Mouse (Mus musculus): ENCODE measurements around the gene Ddx23. TPM values are rescaled to one million over a fixed set of nuclear protein-coding genes. Genes with fewer than 3 reads are reported as not detected.

Ddx23 gene
- polyA plus RNA-seq, 1 experiment, result 140 TPM

GRCm38 (mm10) chr15:98622721-98623120 lies 40.0 kb downstream of the Ddx23 start:
- Histone ChIP-seq H3K36me3 (ENCODE audit: control insufficient read depth, insufficient read depth) (no peaks in the 10 kb centered on the region), H3ac (ENCODE audit: control insufficient read depth, insufficient read length, low read depth) (no peak overlapping the region), H3K79me2 (ENCODE audit: control insufficient read depth, insufficient read depth) (no peaks in the 10 kb centered on the region), H3K79me3 (ENCODE audit: low read depth) (no peaks in the 10 kb centered on the region), H3K27me3 (ENCODE audit: control insufficient read depth, insufficient read depth, insufficient read length) (no peaks in the 10 kb centered on the region), H3K4me3 (ENCODE audit: insufficient read depth, poor library complexity, severe bottlenecking) (no peak overlapping the region)
- TF ChIP-seq CEBPB (IDR thresholded peaks at IDR 0.05; ENCODE audit: low read depth), result no peak
- TF ChIP-seq USF1 (IDR thresholded peaks at IDR 0.05; ENCODE audit: low read depth), result no peak
- no peak for TF ChIP-seq CTCF (IDR thresholded peaks at IDR 0.05; ENCODE audit: control insufficient read depth, insufficient read depth, insufficient read length)
- TF ChIP-seq MYOD1 (IDR thresholded peaks at IDR 0.05; ENCODE audit: control insufficient read depth, insufficient read length, low read depth), result no peak
- TF ChIP-seq FOSL1 (IDR thresholded peaks at IDR 0.05; ENCODE audit: insufficient read depth, low read length, poor library complexity, severe bottlenecking), result no peak
- TF ChIP-seq MAX (IDR thresholded peaks at IDR 0.05), result no peak
- TF ChIP-seq MYOG (IDR thresholded peaks at IDR 0.05; ENCODE audit: control insufficient read depth, extremely low read depth, insufficient read length), result no peak

- TF ChIP-seq CTCF (IDR thresholded peaks at IDR 0.05; ENCODE audit: control insufficient read depth, insufficient read depth, insufficient read length) (no peak), USF1 (IDR thresholded peaks at IDR 0.05; ENCODE audit: low read depth) (no peak), MYOG (IDR thresholded peaks at IDR 0.05; ENCODE audit: control insufficient read depth, extremely low read depth, insufficient read length) (no peak), CEBPB (IDR thresholded peaks at IDR 0.05; ENCODE audit: low read depth) (no peak), MYOD1 (IDR thresholded peaks at IDR 0.05; ENCODE audit: control insufficient read depth, insufficient read length, low read depth) (no peak), MAX (IDR thresholded peaks at IDR 0.05) (no peak), FOSL1 (IDR thresholded peaks at IDR 0.05; ENCODE audit: insufficient read depth, low read length, poor library complexity, severe bottlenecking) (no peak)
- Histone ChIP-seq H3ac (ENCODE audit: control insufficient read depth, insufficient read length, low read depth) (no peak overlapping the region), H3K27me3 (ENCODE audit: control insufficient read depth, insufficient read depth, insufficient read length) (no peaks in the 10 kb centered on the region), H3K4me3 (ENCODE audit: insufficient read depth, poor library complexity, severe bottlenecking) (no peak overlapping the region), H3K36me3 (ENCODE audit: control insufficient read depth, insufficient read depth) (no peaks in the 10 kb centered on the region), H3K79me2 (ENCODE audit: control insufficient read depth, insufficient read depth) (no peaks in the 10 kb centered on the region), H3K79me3 (ENCODE audit: low read depth) (no peaks in the 10 kb centered on the region)
These were observed 40.5 kb downstream of the Ddx23 start for GRCm38 (mm10) chr15:98622199-98622598.

DNA sequence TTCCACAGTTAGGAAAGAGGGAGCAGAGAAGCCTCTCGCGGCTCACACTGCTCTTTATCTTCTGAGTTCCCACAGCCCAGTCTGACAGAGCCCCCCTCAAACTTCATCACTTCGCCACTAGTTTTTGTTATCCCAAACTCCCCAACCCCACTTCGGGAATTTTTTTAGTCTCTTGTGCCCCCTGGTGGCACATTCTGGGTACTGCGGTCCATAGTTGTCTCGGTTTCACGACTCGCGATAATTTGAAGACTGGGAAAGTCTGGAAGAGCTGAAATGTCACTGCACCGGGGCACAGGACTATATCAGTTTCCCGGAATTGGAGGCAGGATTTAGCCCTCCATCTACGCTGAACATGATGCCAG lies 45.5 kb downstream of the Ddx23 start:
- Histone ChIP-seq H3K4me3 (ENCODE audit: insufficient read depth, poor library complexity, severe bottlenecking) (no peak overlapping the region), H3K79me3 (ENCODE audit: low read depth) (no peaks in the 10 kb centered on the region), H3ac (ENCODE audit: control insufficient read depth, insufficient read length, low read depth) (peak overlapping the region; percentile 22), H3K36me3 (ENCODE audit: control insufficient read depth, insufficient read depth) (no peaks in the 10 kb centered on the region), H3K79me2 (ENCODE audit: control insufficient read depth, insufficient read depth) (no peaks in the 10 kb centered on the region), H3K27me3 (ENCODE audit: control insufficient read depth, insufficient read depth, insufficient read length) (no peaks in the 10 kb centered on the region)
- TF ChIP-seq CTCF (IDR thresholded peaks at IDR 0.05; ENCODE audit: control insufficient read depth, insufficient read depth, insufficient read length) (peak; percentile 12), USF1 (IDR thresholded peaks at IDR 0.05; ENCODE audit: low read depth) (no peak)

DNA sequence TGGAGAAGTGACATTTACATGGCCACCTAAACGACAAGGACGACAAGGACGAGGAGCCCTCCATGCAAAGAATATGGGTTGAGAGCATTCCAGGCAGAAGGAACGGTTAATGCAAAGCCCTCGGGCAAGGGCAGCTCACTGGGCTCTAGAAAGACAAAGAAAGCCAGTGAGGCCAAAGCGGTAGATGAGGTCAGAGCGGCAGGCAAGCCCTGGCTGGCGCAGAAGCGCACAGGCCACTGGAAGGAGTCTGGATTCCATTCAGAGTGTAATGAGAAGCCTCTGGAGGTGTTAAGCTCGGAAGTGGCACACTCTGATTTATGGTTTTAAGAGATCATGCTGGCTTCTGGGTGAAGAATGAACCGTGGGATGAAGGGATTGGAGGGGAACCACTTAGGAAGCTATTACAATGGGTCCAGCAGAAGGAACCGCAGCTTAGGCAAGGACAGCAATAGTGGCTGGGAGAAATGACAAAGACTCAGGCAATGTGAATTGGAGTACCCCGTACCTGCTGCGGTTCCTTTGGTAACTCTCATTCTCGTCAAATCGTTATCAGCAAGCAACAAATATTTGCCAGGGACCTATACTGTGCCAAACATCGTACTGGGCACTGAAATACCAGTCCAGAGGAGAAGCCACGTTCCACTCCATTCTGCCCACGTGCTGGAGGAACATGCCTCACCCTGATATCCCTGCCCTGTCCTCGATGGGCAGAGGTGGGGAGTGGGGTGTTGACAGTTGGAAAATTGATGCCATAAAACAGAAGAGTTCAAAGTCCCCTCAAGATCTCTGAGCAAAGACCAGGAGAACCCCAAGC lies 46.1 kb downstream of the Ddx23 start:
- H3K27me3 ChIP-seq (ENCODE audit: control insufficient read depth, insufficient read depth, insufficient read length), result no peaks in the 10 kb centered on the region
- H3K4me3 ChIP-seq (ENCODE audit: insufficient read depth, poor library complexity, severe bottlenecking), result no peak overlapping the region
- H3ac ChIP-seq (ENCODE audit: control insufficient read depth, insufficient read length, low read depth), result no peak overlapping the region
- TF ChIP-seq CEBPB (IDR thresholded peaks at IDR 0.05; ENCODE audit: low read depth), result no peak
- no peak for TF ChIP-seq MYOG (IDR thresholded peaks at IDR 0.05; ENCODE audit: control insufficient read depth, extremely low read depth, insufficient read length)
- no peak for TF ChIP-seq MYOD1 (IDR thresholded peaks at IDR 0.05; ENCODE audit: control insufficient read depth, insufficient read length, low read depth)
- no peak for TF ChIP-seq CTCF (IDR thresholded peaks at IDR 0.05; ENCODE audit: control insufficient read depth, insufficient read depth, insufficient read length)
- TF ChIP-seq USF1 (IDR thresholded peaks at IDR 0.05; ENCODE audit: low read depth), result no peak
- no peak for TF ChIP-seq MAX (IDR thresholded peaks at IDR 0.05)
- TF ChIP-seq FOSL1 (IDR thresholded peaks at IDR 0.05; ENCODE audit: insufficient read depth, low read length, poor library complexity, severe bottlenecking), result no peak
- H3K79me3 ChIP-seq (ENCODE audit: low read depth), result no peaks in the 10 kb centered on the region
- no peaks in the 10 kb centered on the region for H3K36me3 ChIP-seq (ENCODE audit: control insufficient read depth, insufficient read depth)
- no peaks in the 10 kb centered on the region for H3K79me2 ChIP-seq (ENCODE audit: control insufficient read depth, insufficient read depth)

DNA sequence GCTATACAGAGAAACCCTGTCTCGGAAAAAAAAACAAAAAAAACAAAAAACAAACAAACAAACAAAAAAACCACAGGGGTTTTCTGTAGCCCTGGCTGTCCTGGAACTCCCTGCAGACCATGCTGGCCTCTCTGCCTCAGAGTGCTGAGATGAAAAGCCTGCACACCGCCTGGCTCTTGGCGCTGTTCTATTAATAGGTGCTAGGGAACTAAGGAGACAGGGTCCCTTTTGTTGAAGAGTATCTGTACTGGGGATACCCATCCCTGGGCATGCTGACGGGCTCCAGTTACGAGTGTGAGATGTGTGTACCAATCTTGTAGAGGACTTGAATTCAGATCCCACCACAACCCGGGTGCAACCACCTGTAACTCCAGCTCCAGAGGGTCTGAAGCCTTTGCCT lies 46.9 kb downstream of the Ddx23 start:
- H3ac ChIP-seq (ENCODE audit: control insufficient read depth, insufficient read length, low read depth), result no peak overlapping the region
- no peaks in the 10 kb centered on the region for H3K27me3 ChIP-seq (ENCODE audit: control insufficient read depth, insufficient read depth, insufficient read length)
- H3K4me3 ChIP-seq (ENCODE audit: insufficient read depth, poor library complexity, severe bottlenecking), result no peak overlapping the region
- no peaks in the 10 kb centered on the region for H3K79me2 ChIP-seq (ENCODE audit: control insufficient read depth, insufficient read depth)
- no peaks in the 10 kb centered on the region for H3K36me3 ChIP-seq (ENCODE audit: control insufficient read depth, insufficient read depth)
- TF ChIP-seq FOSL1 (IDR thresholded peaks at IDR 0.05; ENCODE audit: insufficient read depth, low read length, poor library complexity, severe bottlenecking) (no peak), USF1 (IDR thresholded peaks at IDR 0.05; ENCODE audit: low read depth) (no peak), CEBPB (IDR thresholded peaks at IDR 0.05; ENCODE audit: low read depth) (no peak), MYOD1 (IDR thresholded peaks at IDR 0.05; ENCODE audit: control insufficient read depth, insufficient read length, low read depth) (no peak), MAX (IDR thresholded peaks at IDR 0.05) (no peak), CTCF (IDR thresholded peaks at IDR 0.05; ENCODE audit: control insufficient read depth, insufficient read depth, insufficient read length) (no peak)
- no peaks in the 10 kb centered on the region for H3K79me3 ChIP-seq (ENCODE audit: low read depth)

DNA sequence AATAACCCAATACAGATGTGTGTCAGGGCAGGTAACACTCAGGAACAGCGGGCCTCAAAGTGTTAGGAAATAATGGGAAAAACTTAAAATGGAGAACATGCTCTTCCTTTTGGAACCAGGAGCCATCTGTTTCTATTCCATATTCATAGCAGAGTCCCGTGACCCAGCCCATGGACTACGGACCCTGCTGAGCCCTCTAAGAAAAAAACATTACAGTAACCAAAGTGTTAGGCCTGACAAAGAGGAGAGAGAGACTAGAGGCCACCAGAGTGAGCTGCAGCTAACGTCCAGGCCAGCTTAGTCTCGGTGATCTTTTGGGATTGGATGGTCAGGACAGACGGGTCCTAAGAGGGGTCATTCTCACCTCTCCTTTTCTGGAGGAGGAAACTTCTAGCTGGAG lies 47.7 kb downstream of the Ddx23 start:
- TF ChIP-seq USF1 (IDR thresholded peaks at IDR 0.05; ENCODE audit: low read depth) (no peak), FOSL1 (IDR thresholded peaks at IDR 0.05; ENCODE audit: insufficient read depth, low read length, poor library complexity, severe bottlenecking) (no peak), CEBPB (IDR thresholded peaks at IDR 0.05; ENCODE audit: low read depth) (no peak), CTCF (IDR thresholded peaks at IDR 0.05; ENCODE audit: control insufficient read depth, insufficient read depth, insufficient read length) (no peak)
- no peak overlapping the region for H3ac ChIP-seq (ENCODE audit: control insufficient read depth, insufficient read length, low read depth)

More for the DNA sequence above, 47.7 kb downstream of the Ddx23 start:
- Histone ChIP-seq H3K27me3 (ENCODE audit: control insufficient read depth, insufficient read depth, insufficient read length) (no peaks in the 10 kb centered on the region), H3K4me3 (ENCODE audit: insufficient read depth, poor library complexity, severe bottlenecking) (no peak overlapping the region), H3K36me3 (ENCODE audit: control insufficient read depth, insufficient read depth) (no peaks in the 10 kb centered on the region), H3K79me3 (ENCODE audit: low read depth) (no peaks in the 10 kb centered on the region), H3K79me2 (ENCODE audit: control insufficient read depth, insufficient read depth) (no peaks in the 10 kb centered on the region)
